Mouse (Mus musculus) heart, postnatal 36 days (tissue): Measurements from ENCODE around the gene Asah2. TPM values are rescaled to one million over a fixed set of nuclear protein-coding genes. Genes with fewer than 3 reads are reported as not detected.
A peak's percentile ranks its signal among the peaks of the same experiment; 100 is the strongest.
"Not testable (repeated sequence)": the region's sequence is repeated elsewhere in the genome, so short reads cannot be mapped to it uniquely, and the experiment has no call there.

ENCODE experiments used
- DNase-seq, 2 experiments: peaks; one replicate each; pipeline ENCODE4 v3.0.0; 2021 to 2022
- intact Hi-C: fragments of 180-260 bp; cut with DNase I; formaldehyde crosslinking; loops from one replicate; pipeline ENCODE4 v1.15.1; 2025
- total RNA-seq, 2 experiments: library from RNA; stranded (reverse); gene quantifications; 2 replicates each; pipeline ENCODE4 v1.2.3; 2021

Gene Asah2
- 10 to 100 TPM; 12.9 to 14.3 TPM for total RNA-seq

GRCm38 (mm10) chr19:32107771-32108306 is at the start of gene Asah2:
Gene Asah2 (minus strand): TSS chr19:32108211.
- peak; percentile 78 to 90 for DNase-seq
- intact Hi-C loops: loop anchor here (2.0 to 5.0 kb wide), 2 partner anchors 76 to 281 kb away; partner anchors contain the start of gene Sgms1

- intact Hi-C loops: no loop called here
- no peak for DNase-seq
Measured at GRCm38 (mm10) chr19:32157045-32157444, 49.0 kb upstream of the Asah2 start.

GRCm38 (mm10) chr19:32152529-32152928 is 44.5 kb upstream of the Asah2 start:
- intact Hi-C loops: no loop called here
- DNase-seq: no peak

- intact Hi-C loops: no loop called here
- DNase-seq: no peak
Measured at GRCm38 (mm10) chr19:32148710-32149109, 40.7 kb upstream of the Asah2 start.

- no peak for DNase-seq
- intact Hi-C loops: no loop called here
Measured at GRCm38 (mm10) chr19:32142383-32142782, 34.4 kb upstream of the Asah2 start.

GRCm38 (mm10) chr19:32138361-32139088 is 30.5 kb upstream of the Asah2 start:
- no peak for DNase-seq
- intact Hi-C loops: no loop called here

GRCm38 (mm10) chr19:32137904-32138303 is 29.9 kb upstream of the Asah2 start:
- intact Hi-C loops: no loop called here
- DNase-seq: no peak

- intact Hi-C loops: no loop called here
- peak in 1 of 2 experiments; percentile 37 for DNase-seq
Measured at GRCm38 (mm10) chr19:32136888-32137625, 29.0 kb upstream of the Asah2 start.

- intact Hi-C loops, DNase-seq: not testable (repeated sequence)
Measured at GRCm38 (mm10) chr19:32131707-32132488, 23.9 kb upstream of the Asah2 start.

GRCm38 (mm10) chr19:32129281-32129680 is 21.3 kb upstream of the Asah2 start:
- DNase-seq: no peak
- intact Hi-C loops: loop anchor here (5.0 kb wide), 2 partner anchors 193 to 263 kb away; no protein-coding TSS in a partner anchor

- DNase-seq: no peak
- intact Hi-C loops: loop anchor here (5.0 kb wide), 2 partner anchors 195 to 265 kb away; no protein-coding TSS in a partner anchor
Measured at GRCm38 (mm10) chr19:32127180-32127850, 19.3 kb upstream of the Asah2 start.

- no peak for DNase-seq
- intact Hi-C loops: no loop called here
Measured at GRCm38 (mm10) chr19:32124155-32124554, 16.1 kb upstream of the Asah2 start.

- intact Hi-C loops: no loop called here
- no peak for DNase-seq
Measured at GRCm38 (mm10) chr19:32123196-32123595, 15.2 kb upstream of the Asah2 start.

GRCm38 (mm10) chr19:32120798-32121197 is 12.8 kb upstream of the Asah2 start:
- intact Hi-C loops: no loop called here
- no peak for DNase-seq

GRCm38 (mm10) chr19:32119666-32120065 is 11.7 kb upstream of the Asah2 start:
- no peak for DNase-seq
- intact Hi-C loops: no loop called here

GRCm38 (mm10) chr19:32118496-32118895 is 10.5 kb upstream of the Asah2 start:
- intact Hi-C loops: no loop called here
- no peak for DNase-seq

GRCm38 (mm10) chr19:32117484-32118018 is 9.5 kb upstream of the Asah2 start:
- intact Hi-C loops: no loop called here
- DNase-seq: no peak

- intact Hi-C loops: no loop called here
- no peak for DNase-seq
Measured at GRCm38 (mm10) chr19:32111866-32112790, 4.1 kb upstream of the Asah2 start.

- no peak for DNase-seq
- intact Hi-C loops: loop anchor here (2.0 to 5.0 kb wide), 2 partner anchors 74 to 282 kb away; partner anchors contain the start of gene Sgms1
Measured at GRCm38 (mm10) chr19:32106750-32107149, 1.3 kb downstream of the Asah2 start.
